Mouse (Mus musculus) hindbrain, embryonic 14.5 days (tissue): Measurements from ENCODE around the gene Cd276. TPM values are rescaled to one million over a fixed set of nuclear protein-coding genes. Genes with fewer than 3 reads are reported as not detected.
"Not testable (repeated sequence)": the region's sequence is repeated elsewhere in the genome, so short reads cannot be mapped to it uniquely, and the experiment has no call there.

Source experiments
- ATAC-seq: fragments of 200-750 bp; cut with Nextera tagmentation; 2 replicates; pipeline ENCODE4 v1.8.0; 2017; ENCODE audit warnings: moderate number of reproducible peaks, mild to moderate bottlenecking, moderate TSS enrichment, moderate library complexity; ENCODE audit not compliant: low FRiP score
- DNase-seq: peaks from one replicate; pipeline ENCODE4 v3.0.0-alpha.2; 2015; ENCODE audit warnings: low spot score
- H3K27ac ChIP-seq: fragments of 300-500 bp; sonication (generic); 2 replicates; pipeline ENCODE4 v1.5.1; 2014; ENCODE audit warnings: mild to moderate bottlenecking, moderate library complexity
- H3K27me3 ChIP-seq: fragments of 300-500 bp; sonication (generic); 2 replicates; pipeline ENCODE4 v1.6.1; 2014; ENCODE audit warnings: mild to moderate bottlenecking, low read length, mixed read lengths; ENCODE audit not compliant: control insufficient read depth, insufficient read depth
- H3K36me3 ChIP-seq: fragments of 300-500 bp; sonication (generic); replicated peaks from 2 replicates; pipeline ENCODE4 v1.6.1; 2014; ENCODE audit not compliant: control insufficient read depth, insufficient read depth
- H3K4me1 ChIP-seq: fragments of 300-500 bp; sonication (generic); replicated peaks from 2 replicates; pipeline ENCODE4 v1.6.1; 2014; ENCODE audit warnings: antibody characterized with exemption, low read length, mixed read lengths; ENCODE audit not compliant: control insufficient read depth, insufficient read depth
- H3K4me2 ChIP-seq: fragments of 300-500 bp; sonication (generic); replicated peaks from 2 replicates; pipeline ENCODE4 v1.6.1; 2014; ENCODE audit warnings: mild to moderate bottlenecking, moderate library complexity
- H3K4me3 ChIP-seq: fragments of 300-500 bp; sonication (generic); replicated peaks from 2 replicates; pipeline ENCODE4 v1.5.1; 2014; ENCODE audit warnings: mild to moderate bottlenecking, low read length
- H3K9ac ChIP-seq: fragments of 300-500 bp; sonication (generic); 2 replicates; pipeline ENCODE4 v1.6.1; 2014
- H3K9me3 ChIP-seq: fragments of 300-500 bp; sonication (generic); 2 replicates; pipeline ENCODE4 v1.6.1; 2016; ENCODE audit warnings: low read length; ENCODE audit not compliant: control insufficient read depth
- WGBS: fragments of 180-500 bp; shearing (Covaris S2); extraction: QIAGEN DNeasy Blood & Tissue Kit; methylation state at CpG from one replicate; pipeline ENCODE4 v1.1.7; 2014; 5-methylcytosine and 5-hydroxymethylcytosine counted together
- polyA plus RNA-seq: library from polyadenylated mRNA; unstranded; fragments of >200 nt; fragmentation: Nextera tagmentation; extraction: Ambion mirVana; gene quantifications from 2 replicates; pipeline ENCODE4 v1.2.1, GENCODE M21; 2014

Gene Cd276
- polyA plus RNA-seq, 1 experiment from 2014 or later: 37.6 TPM

DNA sequence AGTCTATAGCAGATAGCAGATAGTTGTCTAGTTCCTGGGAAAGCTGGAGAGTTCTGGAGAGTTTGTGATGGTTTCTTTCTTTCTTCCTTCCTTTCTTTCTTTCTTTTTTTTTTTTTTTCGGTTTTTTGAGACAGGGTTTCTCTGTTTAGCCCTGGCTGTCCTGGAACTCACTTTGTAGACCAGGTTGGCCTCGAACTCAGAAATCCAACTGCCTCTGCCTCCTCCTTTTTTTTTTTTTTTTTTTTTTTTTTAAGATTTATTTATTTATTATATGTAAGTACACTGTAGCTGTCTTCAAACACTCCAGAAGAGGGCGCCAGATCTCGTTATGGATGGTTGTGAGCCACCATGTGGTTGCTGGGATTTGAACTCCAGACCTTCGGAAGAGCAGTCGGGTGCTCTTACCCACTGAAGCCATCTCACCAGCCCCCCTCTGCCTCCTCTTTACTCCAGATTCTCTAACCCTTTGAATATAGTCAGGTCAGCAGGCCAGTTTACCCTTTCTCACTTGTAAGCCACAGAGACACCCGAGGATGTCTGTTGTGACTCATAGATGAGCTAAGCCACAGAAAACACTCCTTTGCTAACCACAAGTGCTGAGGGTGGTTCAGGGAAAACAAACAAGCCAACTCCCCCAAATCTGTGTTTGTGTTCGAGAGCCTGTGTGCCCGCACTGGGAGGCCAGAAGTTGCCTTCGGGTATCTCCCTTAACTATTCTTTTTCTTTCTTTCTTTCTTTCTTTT lies 25.4 kb upstream of the Cd276 start:
- H3K4me1 ChIP-seq: peaks cover 23% of the 10 kb centered on the region
- not testable (repeated sequence) for H3K4me3 ChIP-seq, H3K9ac ChIP-seq, H3K9me3 ChIP-seq, DNase-seq, ATAC-seq, H3K27me3 ChIP-seq, H3K36me3 ChIP-seq, H3K27ac ChIP-seq, H3K4me2 ChIP-seq
- 82% methylated on average over 10 of the region's 10 CpGs for WGBS

- Histone ChIP-seq H3K4me3 (no peak overlapping the region), H3K36me3 (no peaks in the 10 kb centered on the region), H3K9me3 (no peaks in the 10 kb centered on the region), H3K4me1 (peaks cover 8% of the 10 kb centered on the region; the same call in 1 of the 2 replicates), H3K27ac (no peak overlapping the region), H3K9ac (no peak overlapping the region), H3K4me2 (no peak overlapping the region), H3K27me3 (no peaks in the 10 kb centered on the region)
- 22% methylated on average over 3 of the region's 3 CpGs for WGBS
- DNase-seq (peak; percentile 69), ATAC-seq (no peak)
Measured at GRCm38 (mm10) chr9:58578669-58579068, 23.4 kb upstream of the Cd276 start.

- ATAC-seq (no peak), DNase-seq (no peak)
- H3K4me2 ChIP-seq: no peak overlapping the region
- H3K36me3 ChIP-seq: no peaks in the 10 kb centered on the region
- H3K9ac ChIP-seq: no peak overlapping the region
- no peaks in the 10 kb centered on the region for H3K9me3 ChIP-seq
- no peaks in the 10 kb centered on the region for H3K27me3 ChIP-seq
- 91% methylated on average over 1 of the region's 1 CpGs for WGBS
- no peaks in the 10 kb centered on the region for H3K4me1 ChIP-seq
- no peak overlapping the region for H3K4me3 ChIP-seq
- no peak overlapping the region for H3K27ac ChIP-seq
Measured at GRCm38 (mm10) chr9:58571001-58571400, 15.8 kb upstream of the Cd276 start.

GRCm38 (mm10) chr9:58567682-58568081 lies 12.4 kb upstream of the Cd276 start:
- no peak overlapping the region for H3K9ac ChIP-seq
- no peaks in the 10 kb centered on the region for H3K4me1 ChIP-seq
- no peak overlapping the region for H3K4me2 ChIP-seq
- DNase-seq (no peak), ATAC-seq (no peak)
- no peak overlapping the region for H3K27ac ChIP-seq
- no peaks in the 10 kb centered on the region for H3K36me3 ChIP-seq
- H3K4me3 ChIP-seq: no peak overlapping the region
- no peaks in the 10 kb centered on the region for H3K9me3 ChIP-seq
- no peaks in the 10 kb centered on the region for H3K27me3 ChIP-seq

DNA sequence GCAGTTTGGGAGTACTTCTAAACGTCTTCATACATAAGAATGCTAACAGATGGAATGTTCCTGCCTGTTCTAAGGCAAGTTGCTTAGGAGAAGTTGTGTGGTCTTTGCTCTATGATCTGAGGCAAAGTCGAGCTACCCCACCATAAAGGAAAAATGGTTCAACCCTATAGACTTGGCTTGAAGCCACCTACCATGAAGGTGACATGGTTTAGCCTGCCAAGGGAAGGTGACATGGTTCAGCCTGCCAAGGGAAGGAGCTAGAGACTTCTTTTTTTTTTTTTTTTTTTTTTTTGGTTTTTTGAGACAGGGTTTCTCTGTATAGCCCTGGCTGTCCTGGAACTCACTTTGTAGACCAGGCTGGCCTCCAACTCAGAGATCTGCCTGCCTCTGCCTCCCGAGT lies 10.7 kb upstream of the Cd276 start:
- not testable (repeated sequence) for H3K36me3 ChIP-seq, H3K9me3 ChIP-seq, DNase-seq, ATAC-seq, H3K27ac ChIP-seq, H3K27me3 ChIP-seq, H3K4me3 ChIP-seq, H3K4me1 ChIP-seq, H3K9ac ChIP-seq, H3K4me2 ChIP-seq
- WGBS: 84% methylated on average over 3 of the region's 3 CpGs

GRCm38 (mm10) chr9:58560211-58560610 lies 5.0 kb upstream of the Cd276 start:
- ATAC-seq (no peak), DNase-seq (no peak)
- H3K9me3 ChIP-seq: no peaks in the 10 kb centered on the region
- no peak overlapping the region for H3K27ac ChIP-seq
- 68% methylated on average over 3 of the region's 3 CpGs for WGBS
- no peak overlapping the region for H3K4me2 ChIP-seq
- H3K4me3 ChIP-seq: no peak overlapping the region
- peaks cover 8% of the 10 kb centered on the region; the same call in 1 of the 2 replicates for H3K4me1 ChIP-seq
- no peaks in the 10 kb centered on the region for H3K36me3 ChIP-seq
- H3K27me3 ChIP-seq: no peaks in the 10 kb centered on the region
- no peak overlapping the region for H3K9ac ChIP-seq

GRCm38 (mm10) chr9:58557457-58558455 lies 2.5 kb upstream of the Cd276 start:
- DNase-seq (no peak), ATAC-seq (no peak)
- H3K9ac ChIP-seq: no peak overlapping the region
- H3K4me1 ChIP-seq: peaks cover 22% of the 10 kb centered on the region
- H3K27ac ChIP-seq: no peak overlapping the region
- WGBS: 84% methylated on average over 3 of the region's 3 CpGs
- no peaks in the 10 kb centered on the region for H3K9me3 ChIP-seq
- no peaks in the 10 kb centered on the region for H3K36me3 ChIP-seq
- H3K4me2 ChIP-seq: no peak overlapping the region
- H3K4me3 ChIP-seq: no peak overlapping the region
- H3K27me3 ChIP-seq: no peaks in the 10 kb centered on the region

DNA sequence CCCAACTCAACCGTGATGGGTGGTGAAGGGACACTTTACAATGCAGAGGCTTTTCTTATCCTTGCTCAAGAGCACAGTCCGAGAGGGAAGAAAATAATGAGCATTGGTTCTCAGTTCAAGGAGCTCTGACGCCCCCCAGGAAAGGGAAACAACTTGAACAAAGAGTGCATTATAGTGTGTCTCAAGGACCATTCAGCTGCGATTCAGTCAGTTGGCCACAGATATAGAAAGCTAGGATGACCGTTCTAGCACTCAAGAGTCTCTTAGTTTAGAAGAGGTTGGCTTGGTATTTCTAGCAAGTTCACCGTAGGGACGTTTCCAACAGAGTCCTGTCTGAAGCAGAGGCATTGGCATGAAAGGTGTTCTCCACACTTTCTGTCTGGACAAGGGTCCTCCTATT lies 1.4 kb upstream of the Cd276 start:
- H3K9me3 ChIP-seq: no peaks in the 10 kb centered on the region
- no peaks in the 10 kb centered on the region for H3K36me3 ChIP-seq
- H3K4me3 ChIP-seq: no peak overlapping the region
- peaks cover 22% of the 10 kb centered on the region for H3K4me1 ChIP-seq
- no peak overlapping the region for H3K9ac ChIP-seq
- no peaks in the 10 kb centered on the region for H3K27me3 ChIP-seq
- no peak for ATAC-seq
- no peak overlapping the region for H3K27ac ChIP-seq
- 57% methylated on average over 7 of the region's 7 CpGs for WGBS
- no peak overlapping the region for H3K4me2 ChIP-seq
- DNase-seq: no peak

GRCm38 (mm10) chr9:58555685-58556414 lies 613 bp upstream of the Cd276 start:
- ATAC-seq (no peak), DNase-seq (no peak)
- H3K27me3 ChIP-seq: no peaks in the 10 kb centered on the region
- H3K4me1 ChIP-seq: peaks cover 22% of the 10 kb centered on the region
- H3K4me3 ChIP-seq: peak overlapping the region; percentile 89
- H3K4me2 ChIP-seq: peak overlapping the region; percentile 79
- WGBS: 25% methylated on average over 9 of the region's 9 CpGs
- no peaks in the 10 kb centered on the region for H3K9me3 ChIP-seq
- peak overlapping the region; percentile 99 for H3K27ac ChIP-seq
- H3K36me3 ChIP-seq: no peaks in the 10 kb centered on the region
- peak overlapping the region; percentile 99 for H3K9ac ChIP-seq
